Mouse (Mus musculus) kidney, adult 2 months (tissue): ENCODE measurements around the gene Zfp941.

Experiments used
- CTCF ChIP-seq: fragments of 200-500 bp; conservative IDR thresholded peaks from 2 replicates; pipeline ENCODE4 v1.5.1; 2011; ENCODE audit warnings: low read depth, mild to moderate bottlenecking, control low read depth, low read length, moderate library complexity, mixed read lengths; ENCODE audit not compliant: insufficient read depth, insufficient read length
- POLR2A ChIP-seq: fragments of 200-500 bp; IDR thresholded peaks from one replicate; pipeline ENCODE4 v1.6.1; 2011; ENCODE audit warnings: low read depth, low read length, control low read depth

GRCm38 (mm10) chr7:140787406-140788052 lies 34.4 kb downstream of the Zfp941 start, which contains the start of gene Syce1:
- TF ChIP-seq POLR2A (no peak), CTCF (no peak)
